Comparison of ENCODE assay signal across 18 mouse cellular contexts in the genomic region with DNA sequence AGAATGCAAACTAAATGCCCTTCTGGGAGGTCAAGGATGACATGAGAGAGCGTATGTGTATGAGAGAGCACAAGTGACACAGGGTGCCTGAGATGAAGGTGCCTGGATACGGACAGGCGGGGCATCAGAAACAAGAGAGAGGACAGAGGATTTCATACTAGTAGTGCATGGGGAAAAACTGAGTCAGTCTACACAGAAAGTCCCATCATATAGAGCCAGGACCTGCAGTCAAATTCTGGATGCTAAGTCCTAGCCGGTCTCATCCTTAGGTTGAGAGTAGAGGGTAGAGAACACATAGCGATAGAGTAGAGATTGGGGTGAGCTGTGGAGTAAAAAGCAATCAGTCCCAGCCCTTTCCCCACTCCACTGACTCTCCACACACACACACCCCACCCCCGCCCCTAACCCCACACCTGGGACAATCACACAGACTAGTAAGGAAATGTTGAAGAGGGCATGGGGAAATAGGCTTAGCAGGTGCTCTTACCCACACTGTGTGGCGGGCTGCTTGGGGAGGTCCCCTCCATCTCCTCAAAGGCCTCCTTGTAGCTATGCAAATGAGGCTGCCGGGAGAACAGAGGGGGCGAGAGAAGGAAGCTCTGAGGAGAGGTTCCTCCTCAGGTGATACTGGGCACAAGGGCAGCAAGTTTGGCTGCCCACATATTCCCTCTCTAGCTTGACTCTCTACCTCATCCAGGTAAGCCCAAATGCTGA.
DNase-seq lines count a peak whose midpoint lies in the region; ATAC-seq and TF ChIP-seq lines count a peak whose summit lies in the region.
"Had no signal": no experiment of that assay in that cellular context is flagged by ENCODE, and none has a peak within 500 bp of the region (broad histone marks: within the 10 kb centered on the region; RNA-seq: fewer than 3 reads in every experiment).

No protein-coding gene starts in this region.

- ATAC-seq in CD4-positive, CD25-positive, alpha-beta regulatory T cell, adult 4 months = peak; percentile 94
- ATAC-seq: midbrain, embryonic 16.5 days had no signal

- no peak for TF ChIP-seq POLR2A in kidney, adult 2 months (IDR thresholded peaks at IDR 0.05; ENCODE audit: low read depth, low read length)

- peaks cover 19% of the 10 kb centered on the region for H3K4me1 ChIP-seq in kidney, adult 2 months (ENCODE audit: control insufficient read depth, insufficient read depth, low read length)

- peak overlapping the region; percentile 26 for H3K27ac ChIP-seq in kidney, adult 2 months (ENCODE audit: insufficient read depth, low read depth, low read length)
- H3K27ac ChIP-seq: embryonic facial prominence, embryonic 15.5 days; hindbrain, embryonic 13.5 days; limb, embryonic 12.5 days; liver, embryonic 14.5 days; stomach, postnatal 0 days had no signal

- peaks cover 17% of the 10 kb centered on the region for H3K36me3 ChIP-seq in kidney, adult 2 months (ENCODE audit: control insufficient read depth, insufficient read depth, low read length)
- H3K36me3 ChIP-seq: hindbrain, embryonic 13.5 days had no signal

- no peak for DNase-seq in kidney, adult 2 months
- no peak for DNase-seq in kidney, postnatal 14 days
- DNase-seq in spleen, postnatal 36 days (ENCODE audit: low spot score in 2 of 2) = peak; percentile 75 to 77
- DNase-seq in thymus, postnatal 36 days = peak; percentile 43 to 70
- no peak for DNase-seq in adrenal gland, postnatal 14 days
- no peak for DNase-seq in layer of hippocampus, adult 9-11 months
- DNase-seq: cerebellum, adult 9-11 months; embryo, embryonic 11 days; kidney, adult 11 months; kidney, postnatal 10 days had no signal

- WGBS in kidney, adult 2 months = 84% methylated on average over 9 of the region's 9 CpGs

- no peaks in the 10 kb centered on the region for H3K27me3 ChIP-seq in kidney, adult 2 months (replicated peaks; ENCODE audit: control insufficient read depth, insufficient read depth, low read length)
- H3K27me3 ChIP-seq: embryonic facial prominence, embryonic 15.5 days; heart, embryonic 15.5 days; hindbrain, embryonic 13.5 days; limb, embryonic 12.5 days had no signal

- no peak overlapping the region for H3K4me3 ChIP-seq in kidney, adult 2 months (ENCODE audit: insufficient read depth, low read depth, low read length)
- H3K4me3 ChIP-seq: embryonic facial prominence, embryonic 15.5 days; heart, embryonic 15.5 days; hindbrain, embryonic 13.5 days; limb, embryonic 12.5 days had no signal

- TF ChIP-seq CTCF in kidney, adult 2 months (conservative IDR thresholded peaks at IDR 0.05; ENCODE audit: insufficient read depth, insufficient read length, low read depth, low read length) = no peak

Comparison
In these comparisons a context has a peak if more than half of its experiments do, and no peak if none do; other contexts are left out.
1. DNase-seq: peak in spleen, postnatal 36 days (2 of 2) and thymus, postnatal 36 days (2 of 2); none in kidney, adult 2 months (single experiment), kidney, postnatal 14 days (single experiment), adrenal gland, postnatal 14 days (single experiment) and layer of hippocampus, adult 9-11 months (single experiment).